Mouse (Mus musculus) limb, embryonic 12.5 days (tissue): ENCODE measurements around the gene Dnajc1. TPM values are rescaled to one million over a fixed set of nuclear protein-coding genes. Genes with fewer than 3 reads are reported as not detected.
A peak's percentile ranks its signal among the peaks of the same experiment; 100 is the strongest.

Experiments used
- ATAC-seq: fragments of 200-750 bp; cut with Nextera tagmentation; 2 replicates; pipeline ENCODE4 v1.8.0; 2017; ENCODE audit warnings: low read depth, moderate TSS enrichment; ENCODE audit not compliant: insufficient number of reproducible peaks, insufficient read depth, low FRiP score, low TSS enrichment
- H3K27ac ChIP-seq: fragments of 300-500 bp; sonication (generic); 2 replicates; pipeline ENCODE4 v1.5.1; 2016; ENCODE audit warnings: mild to moderate bottlenecking, moderate library complexity
- H3K27me3 ChIP-seq: fragments of 300-500 bp; sonication (generic); 2 replicates; pipeline ENCODE4 v1.6.1; 2016; ENCODE audit warnings: mild to moderate bottlenecking, moderate library complexity
- H3K36me3 ChIP-seq: fragments of 300-500 bp; sonication (generic); 2 replicates; pipeline ENCODE4 v1.6.1; 2016; ENCODE audit warnings: mild to moderate bottlenecking, moderate library complexity
- H3K4me1 ChIP-seq: fragments of 300-500 bp; sonication (generic); replicated peaks from 2 replicates; pipeline ENCODE4 v1.6.1; 2016
- H3K4me2 ChIP-seq: fragments of 300-500 bp; sonication (generic); 2 replicates; pipeline ENCODE4 v1.6.1; 2016; ENCODE audit warnings: mild to moderate bottlenecking, moderate library complexity
- H3K4me3 ChIP-seq: fragments of 300-500 bp; sonication (generic); replicated peaks from 2 replicates; pipeline ENCODE4 v1.5.1; 2016; ENCODE audit warnings: mild to moderate bottlenecking
- H3K9ac ChIP-seq: fragments of 300-500 bp; sonication (generic); replicated peaks from 2 replicates; pipeline ENCODE4 v1.6.1; 2016; ENCODE audit warnings: mild to moderate bottlenecking, moderate library complexity
- H3K9me3 ChIP-seq: fragments of 300-500 bp; sonication (generic); 2 replicates; pipeline ENCODE4 v1.6.1; 2016; ENCODE audit warnings: mild to moderate bottlenecking, moderate library complexity
- WGBS: fragments of 180-500 bp; shearing (Covaris S2); methylation state at CpG from one replicate; pipeline ENCODE4 v1.1.7; 2016; 5-methylcytosine and 5-hydroxymethylcytosine counted together
- polyA plus RNA-seq: library from polyadenylated mRNA; unstranded; fragments of >200 nt; fragmentation: Nextera tagmentation; extraction: Ambion mirVana; gene quantifications from 2 replicates; pipeline ENCODE4 v1.2.1, GENCODE M21; 2016

Dnajc1 gene
- 34.6 and 36.1 TPM in 2 replicates for polyA plus RNA-seq

DNA sequence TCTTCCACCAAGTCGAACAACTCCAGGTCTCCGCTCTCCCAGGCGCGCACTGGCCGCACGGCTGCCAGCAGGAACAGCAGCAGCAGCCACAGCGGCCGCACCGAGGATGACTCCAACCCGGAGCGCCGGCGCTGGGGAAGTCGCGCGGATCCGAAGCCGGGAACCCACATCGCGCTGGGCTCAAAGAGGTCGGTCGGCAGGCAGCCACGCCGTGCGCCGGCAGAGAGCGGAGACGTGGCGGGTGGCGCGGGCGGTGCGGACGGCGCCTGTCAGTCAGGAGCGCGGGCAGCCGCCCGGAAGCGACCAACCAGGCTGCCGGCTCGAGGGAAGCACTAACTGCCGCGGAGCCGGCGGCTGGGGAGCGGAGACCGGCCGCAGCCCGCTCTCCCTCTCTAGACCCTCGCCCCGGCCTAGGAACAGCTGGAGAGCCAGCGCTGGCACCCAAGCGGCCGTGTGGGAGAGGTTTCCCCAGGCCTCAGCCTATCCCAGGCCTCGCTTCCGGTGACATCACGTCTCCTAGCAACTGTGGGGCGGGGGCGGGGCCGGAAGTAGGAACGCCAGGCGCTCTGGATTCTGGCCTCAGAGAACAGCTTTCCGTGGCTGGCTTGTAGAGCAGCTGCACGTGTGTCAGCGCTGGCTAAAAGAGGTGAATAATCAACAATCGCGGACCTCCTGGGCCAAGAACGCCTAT lies at the start of gene Dnajc1:
TSS of gene Dnajc1 (minus strand) at position 500 of the 691 bp plus-strand sequence.
- no peaks in the 10 kb centered on the region for H3K36me3 ChIP-seq
- H3K4me2 ChIP-seq: peak within 1 kb of the TSS; percentile 59
- under 1% methylated on average over 69 of the region's 69 CpGs for WGBS
- H3K4me3 ChIP-seq: peak within 1 kb of the TSS; percentile 83
- H3K27me3 ChIP-seq: no peaks in the 10 kb centered on the region
- H3K9ac ChIP-seq: peak within 1 kb of the TSS; percentile 88
- peaks cover 5% of the 10 kb centered on the region for H3K4me1 ChIP-seq
- H3K27ac ChIP-seq: peak within 1 kb of the TSS; percentile 98
- ATAC-seq: peak; percentile 100
- H3K9me3 ChIP-seq: no peaks in the 10 kb centered on the region

DNA sequence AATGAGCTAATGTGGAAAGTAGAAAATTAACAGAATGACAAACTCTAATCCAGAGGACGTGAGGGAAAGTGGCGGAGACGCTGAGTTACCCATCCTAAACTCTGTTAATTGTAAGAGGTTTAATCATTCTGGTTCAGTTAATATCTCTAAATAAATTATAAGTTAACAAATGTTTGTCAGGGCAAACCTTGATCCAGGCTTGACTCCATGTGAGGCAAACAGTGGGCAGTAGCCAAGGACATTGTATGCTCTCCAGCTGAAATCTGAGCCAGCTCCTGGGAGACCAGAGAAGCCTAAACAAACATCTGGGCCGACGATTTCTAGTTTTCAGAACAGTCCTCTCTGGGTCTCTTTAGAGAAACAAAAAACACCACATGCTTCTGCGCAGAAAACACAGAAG lies 49.2 kb upstream of the Dnajc1 start:
- Histone ChIP-seq H3K36me3 (no peaks in the 10 kb centered on the region), H3K4me1 (no peaks in the 10 kb centered on the region), H3K27me3 (no peaks in the 10 kb centered on the region), H3K9ac (no peak overlapping the region), H3K9me3 (no peaks in the 10 kb centered on the region), H3K27ac (no peak overlapping the region), H3K4me2 (no peak overlapping the region), H3K4me3 (no peak overlapping the region)
- no peak for ATAC-seq
- 53% methylated on average over 6 of the region's 6 CpGs for WGBS

DNA sequence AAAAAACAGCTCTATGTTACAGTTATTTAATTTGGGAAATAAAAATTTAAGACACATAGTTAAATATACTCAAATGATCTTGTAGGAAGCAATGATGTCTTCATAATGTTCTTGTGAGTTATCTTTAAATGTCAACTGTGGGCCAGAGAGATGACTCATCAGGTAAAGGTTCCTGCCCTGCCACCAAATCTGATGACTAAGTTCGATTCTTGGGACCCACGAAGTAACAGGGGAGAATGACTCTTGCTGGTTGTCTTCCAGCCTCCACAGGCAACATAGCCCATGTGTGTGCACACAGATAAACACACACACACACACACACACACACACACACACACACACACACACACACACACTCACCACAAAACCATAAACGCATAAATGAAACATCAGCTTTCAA lies 22.6 kb upstream of the Dnajc1 start:
- Histone ChIP-seq H3K9ac (no peak overlapping the region), H3K4me3 (no peak overlapping the region), H3K36me3 (no peaks in the 10 kb centered on the region), H3K4me2 (no peak overlapping the region), H3K27me3 (no peaks in the 10 kb centered on the region), H3K27ac (no peak overlapping the region), H3K9me3 (no peaks in the 10 kb centered on the region), H3K4me1 (no peaks in the 10 kb centered on the region)
- 85% methylated on average over 3 of the region's 3 CpGs for WGBS
- no peak for ATAC-seq

DNA sequence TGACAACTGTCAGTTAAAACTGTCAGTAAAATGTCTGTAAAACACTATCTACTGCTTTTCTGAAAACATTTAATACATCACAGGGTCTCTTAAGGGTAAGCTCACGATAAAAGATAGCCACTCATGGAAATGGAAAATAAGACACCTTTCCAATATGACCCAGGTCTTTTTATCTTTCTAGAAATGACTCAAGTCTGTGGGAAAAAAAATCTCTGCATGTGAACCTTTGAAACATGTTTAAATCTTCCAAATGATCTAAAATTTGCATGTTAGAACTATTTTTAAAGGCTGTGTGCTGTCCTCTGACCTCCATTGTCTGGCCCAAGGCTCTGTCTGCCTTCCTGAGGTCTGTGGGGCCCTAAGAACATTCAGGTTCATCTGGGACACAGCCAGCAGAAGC lies 11.0 kb upstream of the Dnajc1 start:
- ATAC-seq: no peak
- no peak overlapping the region for H3K9ac ChIP-seq
- H3K4me1 ChIP-seq: no peaks in the 10 kb centered on the region
- no peak overlapping the region for H3K27ac ChIP-seq
- no peak overlapping the region for H3K4me3 ChIP-seq
- no peaks in the 10 kb centered on the region for H3K9me3 ChIP-seq
- H3K36me3 ChIP-seq: no peaks in the 10 kb centered on the region
- no peak overlapping the region for H3K4me2 ChIP-seq
- WGBS: 79% methylated on average over 1 of the region's 1 CpGs
- H3K27me3 ChIP-seq: no peaks in the 10 kb centered on the region

DNA sequence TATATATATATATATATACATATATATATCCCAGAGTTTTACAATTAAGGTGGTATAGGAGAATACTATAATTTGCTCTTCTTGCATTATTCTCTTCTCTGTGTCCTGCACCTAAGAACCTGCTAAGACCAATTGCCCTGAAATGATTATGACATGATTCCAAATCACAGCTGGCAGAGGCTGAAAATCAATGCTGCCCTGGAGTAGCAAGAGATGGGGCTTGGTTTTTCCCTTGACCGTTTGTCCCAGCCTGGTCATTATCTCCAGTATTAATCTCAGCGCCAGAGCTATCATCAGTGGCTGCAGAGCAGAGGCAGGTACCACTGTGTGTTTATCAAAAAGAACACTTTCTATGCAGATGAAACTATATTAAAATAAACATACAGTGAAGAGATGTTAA lies 9.1 kb upstream of the Dnajc1 start:
- no peak for ATAC-seq

DNA sequence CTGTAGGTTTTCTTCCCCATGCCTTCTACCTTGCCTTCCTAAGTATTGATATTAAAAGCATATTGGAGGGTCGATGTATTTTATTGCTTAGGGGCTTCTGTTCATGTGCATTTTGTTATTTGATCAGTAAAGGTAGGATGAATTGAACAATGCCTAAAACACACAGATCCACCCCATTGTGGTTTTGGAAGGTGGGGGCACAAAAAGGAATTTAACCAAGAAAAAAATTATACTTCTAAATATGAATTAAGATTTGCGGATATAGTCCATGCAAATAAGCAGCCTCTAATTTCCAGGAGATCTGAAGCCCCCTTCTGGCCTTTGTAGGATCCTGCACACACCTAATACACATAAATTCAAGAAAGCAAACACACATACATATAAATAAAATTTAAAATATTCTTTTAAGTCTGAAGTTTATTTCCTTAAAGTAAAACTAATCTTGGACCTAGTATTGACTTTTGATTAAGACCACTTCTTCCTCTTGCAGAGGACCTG lies 441 bp upstream of the Dnajc1 start:
- ATAC-seq: no peak
- WGBS: 61% methylated on average over 2 of the region's 2 CpGs

More for the DNA sequence above, 9.1 kb upstream of the Dnajc1 start:
- Histone ChIP-seq H3K9me3 (no peaks in the 10 kb centered on the region), H3K27ac (no peak overlapping the region), H3K4me2 (no peak overlapping the region), H3K27me3 (no peaks in the 10 kb centered on the region), H3K36me3 (no peaks in the 10 kb centered on the region), H3K4me3 (no peak overlapping the region), H3K9ac (no peak overlapping the region), H3K4me1 (no peaks in the 10 kb centered on the region)
- WGBS: 76% methylated on average over 2 of the region's 2 CpGs

DNA sequence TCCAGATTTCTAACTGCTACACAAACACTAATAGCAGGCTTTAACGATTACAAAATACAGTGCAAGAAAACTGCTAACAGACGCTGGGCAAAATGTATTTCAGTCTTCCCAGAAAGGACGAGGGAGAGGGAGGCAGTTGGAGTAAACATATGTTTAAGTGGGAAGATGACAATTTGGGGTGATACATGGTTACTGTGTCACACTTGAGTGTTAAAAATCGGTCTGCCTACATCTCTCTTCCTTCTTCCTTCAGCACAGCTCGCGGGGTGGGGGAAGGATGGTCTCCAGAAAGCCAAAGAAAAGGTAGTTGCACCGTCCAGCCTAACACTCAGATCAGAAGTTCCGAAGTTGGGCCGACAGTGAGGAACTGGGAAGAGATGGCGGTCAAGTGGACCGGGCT lies 769 bp downstream of the Dnajc1 start:
- no peaks in the 10 kb centered on the region for H3K36me3 ChIP-seq
- H3K9ac ChIP-seq: peak overlapping the region; percentile 88
- ATAC-seq: no peak
- under 1% methylated on average over 11 of the region's 11 CpGs for WGBS
- H3K4me1 ChIP-seq: peaks cover 5% of the 10 kb centered on the region
- peak overlapping the region; percentile 83 for H3K4me3 ChIP-seq
- H3K27me3 ChIP-seq: no peaks in the 10 kb centered on the region
- no peaks in the 10 kb centered on the region for H3K9me3 ChIP-seq
- peak overlapping the region; percentile 98 for H3K27ac ChIP-seq
- peak overlapping the region; percentile 59 for H3K4me2 ChIP-seq

More for the DNA sequence above, 441 bp upstream of the Dnajc1 start:
- H3K27ac ChIP-seq: peak overlapping the region; percentile 98
- H3K36me3 ChIP-seq: no peaks in the 10 kb centered on the region
- H3K9me3 ChIP-seq: no peaks in the 10 kb centered on the region
- no peak overlapping the region for H3K9ac ChIP-seq
- peak overlapping the region; percentile 83 for H3K4me3 ChIP-seq
- H3K4me1 ChIP-seq: peaks cover 5% of the 10 kb centered on the region
- H3K4me2 ChIP-seq: peak overlapping the region; percentile 59
- no peaks in the 10 kb centered on the region for H3K27me3 ChIP-seq

DNA sequence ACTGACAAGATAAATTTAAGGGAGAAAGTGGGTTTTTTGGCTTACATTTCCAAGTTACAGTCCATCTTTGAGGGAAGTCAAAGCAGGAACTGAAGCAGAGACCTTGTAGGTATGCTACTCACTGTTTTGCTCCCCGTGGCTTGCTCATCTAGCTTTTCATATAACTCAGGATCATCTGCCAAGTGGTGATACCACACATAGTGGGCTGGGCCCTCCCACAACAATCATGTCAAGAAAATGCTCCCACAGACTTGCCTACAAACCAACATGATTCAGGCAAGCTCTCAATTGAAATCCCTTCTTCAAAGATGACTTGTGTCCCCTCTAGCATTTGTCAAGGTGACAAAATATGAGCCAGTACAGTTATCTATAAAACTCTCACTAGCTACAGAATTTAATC lies 3.0 kb downstream of the Dnajc1 start:
- H3K27ac ChIP-seq: no peak overlapping the region
- H3K4me1 ChIP-seq: peaks cover 5% of the 10 kb centered on the region
- H3K9ac ChIP-seq: no peak overlapping the region
- WGBS: 86% methylated on average over 1 of the region's 1 CpGs
- ATAC-seq: no peak
- H3K27me3 ChIP-seq: no peaks in the 10 kb centered on the region
- no peaks in the 10 kb centered on the region for H3K36me3 ChIP-seq
- no peak overlapping the region for H3K4me3 ChIP-seq
- no peak overlapping the region for H3K4me2 ChIP-seq
- H3K9me3 ChIP-seq: no peaks in the 10 kb centered on the region

DNA sequence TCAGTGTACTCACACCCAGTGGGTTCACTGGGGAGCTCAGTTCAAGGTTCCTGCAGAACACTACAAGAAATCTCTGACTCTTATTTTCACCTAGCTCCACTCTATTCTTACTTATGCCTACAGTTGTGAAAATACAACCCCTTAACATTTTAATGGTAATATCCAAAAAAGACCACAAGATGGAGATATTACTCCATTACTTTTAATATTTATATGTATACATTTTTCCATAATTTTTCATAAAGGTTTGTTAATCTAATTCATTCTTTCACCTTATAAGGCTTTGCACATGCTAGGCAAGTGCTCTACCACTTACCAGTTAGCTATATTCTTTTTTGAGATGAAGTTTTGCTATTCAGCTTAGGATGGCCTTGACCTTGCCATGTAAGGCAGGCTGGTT lies 11.0 kb downstream of the Dnajc1 start:
- Histone ChIP-seq H3K27me3 (no peaks in the 10 kb centered on the region), H3K9ac (no peak overlapping the region), H3K4me3 (no peak overlapping the region), H3K27ac (no peak overlapping the region), H3K4me2 (no peak overlapping the region), H3K9me3 (no peaks in the 10 kb centered on the region), H3K4me1 (no peaks in the 10 kb centered on the region), H3K36me3 (no peaks in the 10 kb centered on the region)
- no peak for ATAC-seq

DNA sequence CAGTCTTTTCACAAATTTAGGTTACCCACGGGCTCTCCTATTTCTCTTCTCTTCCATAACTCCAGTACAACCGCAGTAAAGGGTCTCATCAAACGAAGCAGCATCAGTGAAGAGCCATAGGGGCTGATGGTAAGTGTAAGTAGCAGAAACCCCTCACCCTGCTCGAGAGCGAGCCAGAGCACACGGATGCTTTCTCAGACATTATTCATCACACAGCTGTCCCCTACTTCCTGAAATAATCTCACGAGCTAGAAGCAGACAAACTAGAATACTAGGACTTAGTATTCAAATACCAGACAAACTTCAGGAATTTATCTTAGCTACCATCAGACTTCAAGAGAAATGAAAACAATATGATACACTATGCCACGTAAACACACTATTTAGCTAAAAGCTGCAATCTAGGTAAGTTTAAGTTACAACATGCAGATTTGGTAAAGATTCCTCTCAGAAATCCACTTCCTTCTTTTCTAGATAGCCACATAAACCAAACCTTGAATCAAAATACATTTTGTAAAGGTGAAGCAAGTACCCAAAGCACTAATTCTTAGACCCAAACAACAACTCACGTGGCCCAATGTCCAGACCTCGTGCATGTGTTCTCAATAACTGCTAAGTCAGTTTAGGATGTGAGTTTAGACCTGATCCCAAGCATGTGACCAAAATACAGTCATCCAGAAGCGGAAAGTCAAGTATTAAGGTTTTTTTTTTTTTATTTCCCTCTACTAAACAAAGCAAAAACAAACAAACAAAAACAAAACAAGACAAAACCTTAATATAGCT lies 20.0 kb downstream of the Dnajc1 start:
- peaks cover 12% of the 10 kb centered on the region for H3K4me1 ChIP-seq
- ATAC-seq: no peak

DNA sequence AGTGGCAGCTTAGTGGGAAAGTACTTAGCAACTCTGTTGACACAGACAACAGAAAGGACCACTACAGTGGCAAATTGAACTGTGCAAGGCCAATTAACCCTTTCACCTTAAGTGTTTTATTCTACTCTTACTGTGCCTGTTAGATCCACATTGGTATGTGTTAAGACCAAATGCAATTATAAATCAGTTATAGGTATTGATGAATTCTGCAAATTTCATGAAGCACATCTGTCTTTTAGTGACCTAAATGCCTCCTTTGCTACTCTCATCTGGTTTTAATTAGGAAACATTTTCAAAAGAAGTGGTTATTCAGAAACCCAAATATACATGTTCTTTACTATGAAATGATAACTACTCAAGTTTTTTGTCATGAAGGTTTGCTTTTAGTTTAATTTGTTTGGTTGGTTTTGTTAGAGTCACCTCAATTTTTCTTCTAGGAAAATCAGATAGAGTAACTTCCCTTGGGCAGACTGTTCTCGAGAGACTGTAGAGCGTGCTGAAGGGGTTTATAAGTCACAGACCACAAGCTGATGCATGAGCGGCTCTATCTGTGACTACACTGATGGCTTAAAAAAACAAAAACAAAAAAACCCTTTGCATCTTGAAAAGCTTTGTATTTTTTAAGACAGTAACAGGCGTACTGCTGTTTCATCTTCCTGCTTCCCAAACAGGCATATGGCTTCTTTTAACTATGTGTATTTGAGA lies 21.7 kb downstream of the Dnajc1 start:
- no peak overlapping the region for H3K27ac ChIP-seq
- WGBS: 37% methylated on average over 4 of the region's 4 CpGs

More for the DNA sequence above, 20.0 kb downstream of the Dnajc1 start:
- Histone ChIP-seq H3K27me3 (no peaks in the 10 kb centered on the region), H3K36me3 (no peaks in the 10 kb centered on the region), H3K4me2 (no peak overlapping the region), H3K4me3 (no peak overlapping the region), H3K27ac (no peak overlapping the region), H3K9me3 (no peaks in the 10 kb centered on the region), H3K9ac (no peak overlapping the region)
- WGBS: 28% methylated on average over 11 of the region's 11 CpGs

More for the DNA sequence above, 21.7 kb downstream of the Dnajc1 start:
- ATAC-seq: no peak
- no peak overlapping the region for H3K4me3 ChIP-seq
- H3K4me2 ChIP-seq: no peak overlapping the region
- H3K9me3 ChIP-seq: no peaks in the 10 kb centered on the region
- H3K4me1 ChIP-seq: peaks cover 12% of the 10 kb centered on the region
- no peaks in the 10 kb centered on the region for H3K36me3 ChIP-seq
- H3K27me3 ChIP-seq: no peaks in the 10 kb centered on the region
- no peak overlapping the region for H3K9ac ChIP-seq
